Mouse (Mus musculus) NIH3T3 (cell line): ENCODE results near the gene Sh3gl3.
A peak's percentile ranks its signal among the peaks of the same experiment; 100 is the strongest.

Experiments used
- DNase-seq: peaks from one replicate; pipeline ENCODE4 v3.0.0-alpha.2; 2012; ENCODE audit warnings: low read depth

Sh3gl3 gene

DNA sequence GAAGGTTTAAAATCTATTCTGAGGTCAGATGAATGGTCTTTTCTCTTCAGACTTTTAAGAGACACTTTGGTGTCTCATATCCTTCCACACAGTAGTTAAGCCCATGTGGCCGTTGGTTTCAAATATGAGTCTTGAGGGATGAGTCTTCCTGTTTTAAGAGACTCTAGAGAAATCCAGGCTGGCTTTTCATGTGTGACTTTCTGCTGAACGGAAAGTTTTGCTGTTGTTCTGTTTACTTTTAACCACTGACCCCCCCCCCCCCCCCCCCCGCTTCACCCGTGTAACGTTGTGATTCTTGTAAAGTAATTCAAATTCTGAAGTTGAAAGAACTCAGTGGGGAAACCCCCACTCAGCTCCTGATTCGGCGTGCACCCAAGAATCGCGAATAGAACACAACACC lies 61.8 kb downstream of the Sh3gl3 start:
- DNase-seq: no peak

DNA sequence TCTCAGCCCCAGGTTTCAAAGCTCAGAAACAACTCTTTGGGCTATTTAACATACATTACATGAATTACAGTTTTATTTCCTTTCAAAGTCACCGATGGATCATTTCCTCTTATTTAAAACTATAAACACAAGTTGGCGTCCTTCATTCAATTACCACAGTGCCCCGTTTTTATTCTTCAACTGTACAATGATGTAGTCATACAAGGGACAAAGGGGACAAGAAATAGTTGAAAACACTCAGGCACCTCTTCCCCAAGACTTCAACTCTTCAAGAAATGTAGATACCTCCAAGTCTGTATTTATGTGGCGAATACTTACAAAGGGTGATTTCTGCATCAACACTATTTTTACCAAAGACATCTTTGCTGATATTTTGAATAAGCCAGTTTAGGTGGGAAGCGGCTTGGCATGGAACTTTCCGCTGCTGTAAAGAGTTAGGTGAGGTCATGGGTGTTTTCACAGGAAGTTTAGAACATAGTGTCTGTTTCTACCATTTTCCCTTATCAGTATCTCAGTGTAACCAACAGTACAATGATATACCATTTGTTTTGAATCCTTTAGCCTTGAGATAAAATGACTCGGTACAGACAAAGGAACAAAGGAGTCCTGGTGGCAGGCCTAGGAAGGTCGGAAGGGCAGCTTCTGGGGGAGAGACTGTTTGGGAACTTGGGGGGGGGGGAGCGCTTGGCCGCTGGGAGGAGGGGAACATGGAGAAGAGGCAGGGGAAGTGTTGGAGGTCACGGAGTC lies 62.7 kb downstream of the Sh3gl3 start:
- no peak for DNase-seq

DNA sequence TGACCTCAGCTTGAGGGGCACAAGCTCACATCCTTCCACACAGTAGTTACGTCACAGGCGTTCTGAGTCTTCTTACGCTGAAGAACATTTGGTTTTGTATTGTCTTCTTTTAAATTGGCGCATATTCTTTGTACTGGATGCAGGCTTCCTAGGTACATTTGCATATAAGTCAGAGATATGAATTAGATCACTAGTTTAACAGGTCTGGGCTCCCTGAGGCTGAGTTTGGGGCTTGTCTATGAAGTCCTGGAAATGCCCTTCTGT lies 63.2 kb downstream of the Sh3gl3 start:
- no peak for DNase-seq

DNA sequence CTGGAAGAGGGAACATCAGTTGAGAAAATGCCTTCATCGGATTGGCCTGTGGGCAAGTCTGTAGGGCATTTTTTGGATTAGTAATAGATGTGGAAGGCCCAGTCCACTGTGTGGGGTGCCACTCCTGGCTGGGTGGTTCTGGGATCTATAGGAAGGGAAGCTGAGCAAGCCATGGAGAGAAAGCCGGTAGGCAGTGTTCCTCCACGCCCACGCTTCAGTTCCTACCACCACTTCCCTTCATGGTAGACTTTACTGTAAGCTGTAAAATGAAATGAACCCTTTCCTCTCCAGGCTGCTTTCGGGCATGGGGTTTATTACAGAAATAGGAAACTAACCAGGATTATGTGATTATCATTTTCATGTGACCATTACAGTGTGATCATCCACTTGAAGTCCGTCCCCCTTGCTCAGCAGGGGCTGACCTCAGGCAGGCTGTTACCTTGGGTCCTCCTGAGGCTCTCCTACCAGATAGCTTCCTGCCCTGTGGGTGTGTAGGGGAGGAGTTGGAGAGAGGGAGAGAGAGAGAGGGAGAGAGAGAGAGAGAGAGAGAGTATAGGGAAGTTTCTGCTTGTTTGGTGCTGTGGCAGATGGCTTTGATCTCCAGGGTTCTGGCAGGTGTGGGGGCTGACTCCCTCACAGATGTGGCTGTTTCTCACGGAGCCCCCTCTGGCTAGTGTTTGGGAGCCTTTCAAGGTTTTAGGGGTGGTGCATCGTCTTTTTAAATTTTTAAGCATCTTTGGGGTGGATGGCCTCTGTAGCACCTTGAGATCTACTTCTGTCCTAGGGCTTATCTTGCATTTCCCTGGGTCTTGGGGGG lies 67.0 kb downstream of the Sh3gl3 start:
- no peak for DNase-seq

DNA sequence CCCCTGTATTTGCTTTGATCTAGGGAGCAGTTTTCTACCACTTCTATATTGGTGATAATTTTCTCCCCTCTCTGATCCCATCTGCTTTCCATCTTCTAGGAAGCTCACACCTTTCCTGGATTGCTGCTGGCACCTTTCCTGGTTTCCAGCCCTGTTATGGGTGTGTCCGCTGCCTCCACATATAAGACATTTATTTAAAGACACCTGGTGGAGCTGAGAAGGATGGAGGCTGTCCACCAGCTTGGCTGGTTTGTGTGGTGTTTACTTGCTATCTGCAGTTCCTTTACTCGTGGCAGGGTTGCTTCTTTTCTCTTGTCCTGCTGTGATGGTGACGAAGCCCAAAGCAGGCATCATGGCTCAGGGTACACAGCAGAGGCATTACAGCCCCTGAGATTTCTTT lies 71.1 kb downstream of the Sh3gl3 start:
- DNase-seq: no peak

DNA sequence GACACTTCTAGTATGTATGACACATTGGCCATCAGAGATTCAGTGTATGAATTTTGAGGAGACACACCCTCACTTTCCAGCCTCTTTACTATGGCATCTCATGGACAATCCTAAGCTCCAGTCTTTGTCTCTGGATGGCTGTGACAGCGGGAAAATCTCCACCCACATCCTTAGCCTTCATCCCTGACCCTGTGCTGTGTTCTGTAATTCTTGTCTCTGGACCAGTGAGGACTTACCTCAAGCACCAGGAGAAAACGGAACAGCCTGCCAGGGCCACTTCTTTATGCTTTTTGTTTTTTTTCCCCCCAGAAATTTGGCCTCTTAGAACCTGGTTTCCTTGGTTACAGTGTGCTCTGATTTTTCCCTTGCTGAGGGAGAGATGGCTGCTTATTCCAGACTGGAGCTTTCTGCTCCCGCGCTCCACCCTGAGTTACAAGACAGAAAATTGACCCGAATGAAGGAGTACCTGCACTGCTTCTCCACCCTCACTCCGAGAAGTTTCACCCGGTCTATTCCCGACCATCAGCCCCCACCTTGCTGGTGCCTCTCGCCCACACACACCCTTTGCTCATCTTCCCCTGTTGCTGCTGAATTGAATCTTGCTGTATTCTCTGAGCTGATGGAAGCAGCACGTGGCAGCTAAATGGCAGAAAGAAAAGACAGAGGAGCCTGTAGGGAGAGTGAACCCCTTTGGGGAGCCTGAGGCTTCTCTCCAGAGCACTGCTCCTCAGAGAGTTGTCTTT lies 75.5 kb downstream of the Sh3gl3 start:
- no peak for DNase-seq

DNA sequence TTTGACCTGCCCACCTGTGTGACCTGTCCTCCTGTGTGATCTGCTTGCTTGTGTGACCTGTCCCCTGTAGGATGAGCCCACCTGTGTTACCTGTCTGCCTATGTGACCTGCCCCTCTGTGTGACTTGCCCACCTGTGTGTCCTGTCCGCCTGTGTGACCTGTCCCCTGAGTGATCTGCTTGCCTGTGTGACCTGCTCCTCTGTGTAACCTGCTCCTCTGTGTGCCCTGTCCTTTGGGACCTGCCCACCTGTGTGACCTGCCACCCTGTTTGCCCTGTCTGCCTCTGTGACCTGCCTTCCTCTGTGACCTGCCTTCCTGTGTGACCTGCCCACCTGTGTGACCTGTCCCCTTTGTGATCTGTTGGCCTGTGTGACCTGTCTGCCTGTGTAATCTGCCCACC lies 79.7 kb downstream of the Sh3gl3 start:
- DNase-seq: no peak

DNA sequence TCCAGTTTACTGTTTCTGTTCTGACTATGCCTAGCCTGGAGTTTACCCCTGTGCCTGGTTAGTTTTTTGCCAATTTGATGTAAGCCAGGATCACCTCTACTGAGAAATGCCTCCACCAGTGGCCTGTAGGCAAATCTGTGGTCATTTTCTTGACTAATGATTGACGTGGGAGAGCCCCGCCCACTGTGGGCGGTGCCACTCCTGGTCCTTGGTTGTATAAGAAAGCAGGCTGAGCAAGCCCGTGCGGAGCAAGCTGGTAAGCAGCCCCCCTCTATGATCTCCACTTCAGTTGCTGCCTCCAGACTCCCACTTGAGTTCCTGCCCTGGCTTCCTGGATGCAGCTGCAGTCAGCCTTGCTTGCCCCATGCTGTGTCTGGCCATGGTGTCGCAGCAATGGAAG lies 83.3 kb downstream of the Sh3gl3 start:
- DNase-seq: peak; percentile 55

DNA sequence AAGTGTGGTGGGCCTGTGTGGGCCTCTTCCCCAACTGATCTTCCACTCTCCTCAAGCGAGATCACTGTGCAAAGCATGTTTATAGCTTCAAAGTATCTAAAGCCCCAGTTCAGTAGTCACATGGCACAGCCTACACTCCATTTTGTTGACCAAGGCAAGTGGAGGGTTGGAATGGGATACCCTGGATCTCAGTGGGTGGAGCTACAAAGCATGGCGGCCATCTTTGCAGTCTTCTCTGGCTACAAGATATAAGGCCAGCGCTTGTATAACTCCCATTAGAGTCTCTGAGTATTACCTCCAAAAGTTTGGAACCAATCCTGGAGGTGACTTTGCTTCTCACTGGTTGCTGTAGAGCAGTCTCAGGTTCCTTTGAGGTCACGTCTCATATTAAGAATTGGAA lies 83.9 kb downstream of the Sh3gl3 start:
- DNase-seq: no peak

DNA sequence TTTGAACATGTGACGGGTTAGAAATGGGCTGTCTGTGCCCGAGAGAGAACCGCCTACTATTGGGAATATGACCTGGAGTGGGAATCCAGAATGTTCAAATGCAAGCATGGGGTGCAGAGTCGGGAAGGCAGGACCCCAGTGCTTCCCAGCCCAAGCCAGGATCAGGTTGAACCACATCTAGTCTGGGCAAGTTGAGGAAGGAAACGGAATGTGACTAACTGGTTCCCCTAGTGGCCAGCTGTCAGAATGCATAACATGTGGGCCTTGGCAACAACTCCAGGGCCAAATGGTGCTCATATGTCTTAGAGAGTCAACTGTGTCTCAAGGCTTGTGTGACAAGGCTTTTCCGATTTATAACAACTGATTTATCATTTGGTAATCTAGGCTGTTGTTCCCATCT lies 86.6 kb downstream of the Sh3gl3 start:
- DNase-seq: peak; percentile 61

DNA sequence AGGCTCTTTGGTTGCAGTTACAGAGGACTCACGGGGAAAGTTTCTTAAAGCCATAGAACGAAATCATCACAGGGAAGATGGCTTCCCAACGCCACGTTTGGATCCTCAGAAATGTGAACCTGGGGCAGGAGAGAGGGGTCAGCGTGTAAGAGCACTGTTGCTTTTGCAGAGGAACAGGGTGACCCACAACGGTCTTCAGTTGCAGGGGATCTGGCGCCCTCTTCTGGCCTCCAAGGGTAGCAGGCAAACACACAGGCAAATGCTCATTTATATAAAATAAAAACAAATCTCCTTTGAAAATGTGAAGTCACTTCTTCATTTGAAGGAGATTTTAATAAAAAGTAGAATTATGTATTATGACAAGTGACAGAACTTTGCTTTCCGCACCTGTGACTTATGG lies 89.5 kb downstream of the Sh3gl3 start:
- DNase-seq: peak; percentile 88

DNA sequence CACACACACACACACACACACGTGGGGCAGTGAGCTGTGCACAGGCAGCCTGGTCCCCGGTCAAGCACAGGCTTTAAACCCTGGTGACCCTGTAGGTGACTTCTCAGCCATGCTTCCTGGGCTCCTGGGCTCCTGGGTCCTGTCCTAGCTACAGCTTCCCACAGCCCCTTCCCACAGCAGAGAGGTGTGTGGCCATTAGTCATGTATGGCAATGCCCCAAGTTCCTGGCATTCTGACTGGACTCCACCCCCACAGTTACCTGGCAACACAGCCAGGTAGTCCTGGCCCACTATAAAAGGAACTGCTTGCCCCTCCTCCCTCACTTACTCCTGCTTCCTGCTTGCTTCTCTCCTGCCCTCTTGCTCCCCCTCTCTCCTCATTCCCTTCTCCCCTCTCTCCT lies 90.5 kb downstream of the Sh3gl3 start:
- no peak for DNase-seq

DNA sequence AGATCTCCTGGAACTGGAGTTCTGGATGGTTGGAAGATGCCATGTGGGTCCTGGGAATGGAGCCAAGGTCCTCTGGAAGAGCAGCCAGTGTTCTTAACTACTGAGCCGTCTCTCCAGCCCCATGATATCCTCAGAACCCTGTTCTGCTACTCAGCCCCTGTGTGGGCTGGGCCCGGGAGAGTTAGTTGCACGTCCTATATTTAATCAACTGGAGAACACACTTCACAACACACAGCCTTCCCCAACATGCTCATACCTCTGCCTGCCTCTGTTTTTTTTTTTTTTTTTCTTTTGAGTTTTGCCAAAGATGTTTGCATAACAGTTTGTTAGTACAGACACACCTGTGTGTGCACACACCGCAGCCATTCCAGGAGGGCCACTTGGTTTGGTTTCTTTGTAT lies 91.7 kb downstream of the Sh3gl3 start:
- DNase-seq: peak; percentile 28

DNA sequence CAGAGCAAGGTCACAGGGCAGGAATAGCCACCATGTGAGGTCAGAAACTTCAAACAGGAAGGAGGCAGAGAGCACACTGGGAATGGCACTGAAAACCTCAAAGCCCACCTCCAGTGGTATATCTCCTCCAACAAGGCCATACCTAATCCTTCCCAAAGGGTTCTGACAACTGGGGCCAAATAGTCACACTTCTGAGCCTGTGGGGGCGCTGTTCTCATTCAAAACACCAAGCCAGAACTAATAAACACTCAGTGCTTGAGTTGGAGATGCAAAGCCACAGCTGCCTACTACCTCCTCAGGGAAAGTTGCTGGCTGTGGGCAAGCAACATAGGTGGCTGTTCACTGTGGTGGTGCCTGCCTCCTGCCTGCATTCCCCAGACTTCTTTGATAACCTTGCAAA lies 96.3 kb downstream of the Sh3gl3 start:
- DNase-seq: peak; percentile 34

DNA sequence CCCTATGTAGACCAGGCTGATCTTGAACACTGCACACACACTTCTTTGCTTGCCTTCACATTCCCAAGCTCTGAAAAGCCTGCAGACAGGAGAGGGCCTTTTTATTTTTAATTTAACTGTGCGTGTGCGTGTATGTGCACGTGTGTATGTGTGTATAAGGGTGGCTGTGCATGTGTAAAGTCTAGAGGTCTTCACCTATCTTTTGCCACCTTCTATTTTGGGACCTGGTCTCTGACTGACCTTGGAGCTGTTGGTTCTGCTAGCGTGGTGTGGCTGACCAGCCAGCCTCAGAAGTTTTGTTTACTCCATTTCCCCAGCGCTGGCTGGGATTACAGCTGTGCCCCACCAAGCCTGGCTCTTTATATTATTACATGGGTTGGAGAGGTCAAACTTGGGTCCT lies 98.1 kb downstream of the Sh3gl3 start:
- no peak for DNase-seq

DNA sequence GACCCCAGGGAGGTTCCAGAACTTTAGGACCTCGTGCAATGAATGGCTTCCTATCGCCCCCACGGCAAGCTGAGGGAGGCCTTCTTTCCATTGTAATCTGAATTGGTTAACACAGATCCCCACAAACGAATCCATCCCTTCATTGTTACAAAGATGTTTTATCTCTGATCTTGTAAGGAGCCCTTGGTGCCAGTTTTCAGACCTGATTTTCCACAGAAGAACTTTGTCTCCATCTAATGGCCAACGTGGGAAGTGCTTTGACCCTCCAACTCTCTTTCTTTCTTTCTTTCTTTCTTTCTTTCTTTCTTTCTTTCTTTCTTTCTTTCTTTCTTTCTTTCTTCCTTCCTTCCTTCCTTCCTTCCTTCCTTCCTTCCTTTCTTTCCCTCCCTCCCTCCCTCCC lies 99.2 kb downstream of the Sh3gl3 start:
- DNase-seq: peak; percentile 80

DNA sequence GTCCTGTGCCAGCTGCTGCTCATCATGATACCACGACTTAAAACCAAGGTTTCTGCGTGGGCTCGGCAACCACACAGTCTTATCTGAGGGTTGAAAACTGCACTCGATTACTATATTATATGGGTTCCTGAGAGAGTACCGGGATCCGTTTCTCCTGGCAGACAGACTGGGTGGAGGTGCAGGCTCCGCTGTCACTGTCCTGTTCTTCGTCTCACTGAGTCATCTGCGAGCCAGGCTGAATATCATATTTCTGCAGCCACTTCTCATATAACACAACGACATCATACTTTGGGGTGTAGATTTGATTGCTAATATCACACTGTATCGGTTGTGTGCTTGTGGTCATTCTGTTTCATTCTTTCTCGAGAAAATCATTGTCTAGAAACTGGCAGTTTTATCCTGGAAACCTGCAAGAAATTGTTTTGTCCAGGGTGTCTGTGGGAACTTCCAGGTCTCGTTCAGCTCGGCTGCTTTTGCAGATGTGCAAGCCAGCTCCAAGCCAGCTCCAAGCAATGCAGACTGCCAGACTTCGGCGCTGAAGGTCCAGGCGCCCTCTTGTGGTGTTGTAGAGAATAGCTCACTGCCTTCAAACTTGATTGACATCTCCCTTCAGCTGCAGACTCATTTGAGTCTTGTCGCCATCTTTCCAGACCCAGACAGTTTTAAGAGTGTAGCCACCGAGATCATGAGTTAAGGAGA lies 100.5 kb downstream of the Sh3gl3 start:
- DNase-seq: peak; percentile 91

DNA sequence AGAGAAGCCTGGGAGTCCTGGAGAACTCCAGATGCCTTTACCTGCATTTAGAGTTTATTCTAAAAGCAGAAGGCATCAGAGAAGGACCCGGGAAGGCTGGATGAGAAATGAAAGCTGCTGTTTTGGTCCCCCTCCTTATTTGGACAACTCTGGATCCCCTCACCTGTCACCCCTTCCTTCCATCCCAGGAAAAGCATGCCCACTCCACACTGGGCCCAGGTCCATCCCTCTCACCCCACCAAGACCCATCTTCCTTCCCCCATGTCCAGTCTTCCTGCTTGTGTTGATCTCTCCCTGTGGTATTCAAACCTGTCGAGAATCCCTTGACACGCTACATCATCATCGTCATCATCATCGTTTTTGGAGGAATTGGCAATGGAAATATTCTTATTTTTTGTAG lies 101.3 kb downstream of the Sh3gl3 start:
- no peak for DNase-seq

DNA sequence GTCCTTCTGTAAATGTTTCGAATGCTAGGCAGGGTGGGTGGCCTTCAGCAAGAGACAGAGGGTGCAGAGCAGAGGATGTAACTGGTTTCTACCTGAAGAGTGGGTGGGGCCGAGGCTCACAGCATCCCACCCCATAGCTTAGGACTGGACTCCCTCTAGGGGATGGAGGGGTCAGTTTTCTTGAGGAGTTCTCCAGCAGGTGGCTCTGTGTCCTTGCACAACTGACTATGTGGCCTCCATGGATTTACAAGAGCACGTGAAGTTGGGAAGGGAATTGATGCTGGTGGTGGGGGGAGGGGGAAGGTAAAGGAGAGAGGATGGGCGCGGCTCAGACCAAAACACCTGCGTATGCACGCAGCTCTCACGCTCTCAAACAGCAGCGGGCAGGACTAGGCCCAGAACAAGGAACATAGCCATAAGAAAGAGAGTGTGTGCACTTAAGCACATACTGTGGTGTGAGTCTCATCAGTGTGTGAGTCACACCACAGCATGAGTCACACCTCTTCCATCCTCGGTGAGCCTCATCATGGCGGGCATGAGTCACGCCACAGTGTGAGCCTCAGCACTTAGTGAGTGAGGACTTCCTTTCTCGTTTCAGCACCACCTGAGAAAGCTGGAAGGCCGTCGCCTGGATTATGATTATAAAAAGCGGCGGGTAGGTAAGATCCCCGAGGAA lies 102.0 kb downstream of the Sh3gl3 start:
- DNase-seq: peak; percentile 89

DNA sequence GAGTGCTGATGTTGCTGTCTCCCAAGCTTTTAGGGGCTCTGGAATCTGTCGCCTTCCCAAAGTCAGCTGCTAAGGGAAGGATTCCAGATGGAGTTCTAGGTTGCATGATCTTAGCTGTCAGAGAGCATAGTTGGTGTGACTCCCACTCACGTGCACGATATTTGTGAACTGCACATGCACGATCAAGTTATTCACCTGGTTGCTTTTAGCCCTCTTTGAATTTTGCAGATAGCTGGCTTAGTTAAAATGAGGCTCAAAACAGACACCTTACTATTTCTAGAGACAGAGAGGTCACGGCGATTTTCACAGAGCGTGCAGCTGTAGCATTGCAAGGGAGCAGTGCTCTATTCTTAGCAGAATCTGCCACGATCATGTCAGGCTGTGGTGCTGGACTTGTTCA lies 108.4 kb downstream of the Sh3gl3 start:
- no peak for DNase-seq

DNA sequence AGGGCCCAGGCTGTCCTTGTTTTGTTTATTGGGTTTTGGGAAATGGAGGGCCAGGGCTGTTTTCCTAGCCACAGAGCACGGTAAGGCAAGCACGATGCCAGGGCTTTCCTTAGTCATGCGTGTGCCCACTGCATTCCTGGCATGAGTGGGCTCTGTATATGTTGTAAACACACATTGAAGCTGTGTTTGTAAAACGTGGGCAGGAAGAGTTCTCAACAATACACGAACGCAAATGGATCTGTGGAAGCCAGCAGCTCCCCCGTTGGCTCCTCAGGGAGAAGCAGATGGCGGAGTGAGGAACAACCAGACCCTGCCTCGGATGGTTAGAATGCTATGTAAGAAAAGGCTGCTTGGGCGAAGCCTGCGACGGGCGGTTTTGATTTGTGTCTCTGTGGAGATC lies 108.8 kb downstream of the Sh3gl3 start:
- DNase-seq: no peak

DNA sequence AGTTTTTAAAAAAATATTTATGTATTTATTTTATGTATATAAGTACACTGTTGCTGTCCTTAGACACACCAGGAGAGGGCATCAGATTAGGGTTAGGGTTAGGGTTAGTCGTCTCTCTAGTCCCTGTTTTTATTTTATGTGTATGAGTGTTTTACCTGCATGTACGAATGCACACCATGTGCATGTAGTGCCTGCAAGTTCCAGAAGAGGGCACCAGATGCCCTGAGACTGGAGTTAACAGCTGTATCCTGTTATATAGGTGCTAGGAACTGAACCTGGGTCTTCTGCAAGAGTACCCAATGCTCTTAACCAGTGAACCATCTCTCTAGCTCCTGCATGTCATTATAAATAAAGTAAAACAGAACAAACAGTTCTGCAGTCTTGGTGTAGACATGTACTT lies 113.6 kb downstream of the Sh3gl3 start:
- DNase-seq: peak; percentile 35
